Mouse (Mus musculus): ENCODE results near the gene Thrb. TPM values are rescaled to one million over a fixed set of nuclear protein-coding genes. Genes with fewer than 3 reads are reported as not detected.

Gene Thrb
- polyA plus RNA-seq, 1 experiment from 2014 or later, result 2.9 TPM

DNA sequence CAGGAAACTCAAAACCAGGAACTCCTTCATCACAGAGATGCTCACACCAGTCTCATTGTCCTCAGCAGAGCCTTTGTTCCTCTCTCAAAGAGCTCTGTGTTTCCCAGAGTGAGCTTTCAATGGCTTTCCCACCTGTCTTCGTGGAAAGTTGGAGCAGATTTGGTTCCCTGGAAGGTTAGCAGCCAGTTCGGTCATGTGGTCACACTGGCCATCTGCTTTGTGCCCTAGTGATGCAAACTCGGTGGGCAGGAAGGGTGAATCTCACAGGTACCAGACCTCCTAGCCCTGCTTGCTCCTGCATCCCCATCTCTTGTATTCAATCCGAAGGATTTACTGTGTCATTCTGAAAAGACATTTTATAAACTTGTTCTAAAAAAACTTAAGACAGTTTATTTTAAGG is 151.0 kb downstream of the Thrb start:
- no peak for ATAC-seq (replicated peaks; ENCODE audit: low FRiP score)
- H3K27ac ChIP-seq, result no peak overlapping the region
- H3K36me3 ChIP-seq, result no peaks in the 10 kb centered on the region
- H3K27me3 ChIP-seq, result no peaks in the 10 kb centered on the region
- WGBS, result 79% methylated on average over 4 of the region's 4 CpGs
- H3K4me3 ChIP-seq (replicated peaks), result no peak overlapping the region
- H3K9ac ChIP-seq, result no peak overlapping the region
- H3K4me1 ChIP-seq, result no peaks in the 10 kb centered on the region
- H3K9me3 ChIP-seq (replicated peaks), result no peaks in the 10 kb centered on the region
- H3K4me2 ChIP-seq, result no peak overlapping the region

- no peaks in the 10 kb centered on the region for H3K9me3 ChIP-seq (replicated peaks)
- 75% methylated on average over 5 of the region's 5 CpGs for whole genome bisulfite sequencing
- H3K9ac ChIP-seq, result no peak overlapping the region
- H3K4me2 ChIP-seq, result no peak overlapping the region
- no peak for ATAC-seq (replicated peaks; ENCODE audit: low FRiP score)
- H3K36me3 ChIP-seq, result no peaks in the 10 kb centered on the region
- H3K27ac ChIP-seq, result no peak overlapping the region
- no peak overlapping the region for H3K4me3 ChIP-seq (replicated peaks)
- H3K27me3 ChIP-seq, result no peaks in the 10 kb centered on the region
- no peaks in the 10 kb centered on the region for H3K4me1 ChIP-seq
These were observed 152.4 kb downstream of the Thrb start for GRCm38 (mm10) chr14:17812414-17812813.

DNA sequence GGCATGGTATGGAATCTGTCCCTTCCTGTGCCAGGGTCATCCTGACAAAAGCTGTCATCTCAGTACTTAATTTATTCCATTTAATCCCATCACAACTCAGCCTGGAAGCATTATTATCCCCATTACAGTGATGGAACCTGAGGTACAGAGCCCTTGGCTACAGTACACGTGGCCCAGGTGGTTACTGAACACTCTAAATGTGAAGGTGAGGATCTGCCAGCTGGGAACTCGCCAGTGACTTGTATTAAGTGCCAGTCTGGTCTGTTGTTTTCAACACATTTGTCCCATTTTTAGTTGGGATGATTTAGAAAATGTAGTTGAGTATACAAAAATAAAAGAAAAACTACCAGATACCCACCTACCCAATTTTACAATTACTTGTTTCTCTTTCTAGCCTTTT is 155.0 kb downstream of the Thrb start:
- ATAC-seq (replicated peaks; ENCODE audit: low FRiP score), result no peak
- Histone ChIP-seq H3K9ac (no peak overlapping the region), H3K27me3 (no peaks in the 10 kb centered on the region), H3K4me2 (no peak overlapping the region), H3K9me3 (replicated peaks) (no peaks in the 10 kb centered on the region), H3K4me3 (replicated peaks) (no peak overlapping the region), H3K27ac (no peak overlapping the region), H3K4me1 (no peaks in the 10 kb centered on the region), H3K36me3 (no peaks in the 10 kb centered on the region)
- WGBS, result 68% methylated on average over 2 of the region's 2 CpGs

- H3K4me2 ChIP-seq, result no peak overlapping the region
- no peaks in the 10 kb centered on the region for H3K9me3 ChIP-seq (replicated peaks)
- WGBS, result 93% methylated on average over 2 of the region's 2 CpGs
- no peaks in the 10 kb centered on the region for H3K36me3 ChIP-seq
- H3K27me3 ChIP-seq, result no peaks in the 10 kb centered on the region
- no peak for ATAC-seq (replicated peaks; ENCODE audit: low FRiP score)
- no peak overlapping the region for H3K27ac ChIP-seq
- no peak overlapping the region for H3K9ac ChIP-seq
- H3K4me3 ChIP-seq (replicated peaks), result no peak overlapping the region
- H3K4me1 ChIP-seq, result no peaks in the 10 kb centered on the region
These were observed 158.0 kb downstream of the Thrb start for GRCm38 (mm10) chr14:17818086-17818485.

- Histone ChIP-seq H3K4me3 (replicated peaks) (no peak overlapping the region), H3K4me1 (no peaks in the 10 kb centered on the region), H3K36me3 (no peaks in the 10 kb centered on the region), H3K27me3 (no peaks in the 10 kb centered on the region), H3K9ac (no peak overlapping the region), H3K4me2 (no peak overlapping the region), H3K9me3 (replicated peaks) (no peaks in the 10 kb centered on the region), H3K27ac (no peak overlapping the region)
- 82% methylated on average over 7 of the region's 7 CpGs for WGBS
- no peak for ATAC-seq (replicated peaks; ENCODE audit: low FRiP score)
These were observed 162.7 kb downstream of the Thrb start for GRCm38 (mm10) chr14:17822754-17823153.

- 60% methylated on average over 6 of the region's 6 CpGs for WGBS
- Histone ChIP-seq H3K4me3 (replicated peaks) (no peak overlapping the region), H3K4me2 (no peak overlapping the region), H3K27me3 (no peaks in the 10 kb centered on the region), H3K36me3 (no peaks in the 10 kb centered on the region), H3K4me1 (no peaks in the 10 kb centered on the region), H3K9ac (no peak overlapping the region), H3K27ac (no peak overlapping the region), H3K9me3 (replicated peaks) (no peaks in the 10 kb centered on the region)
- no peak for ATAC-seq (replicated peaks; ENCODE audit: low FRiP score)
These were observed 167.3 kb downstream of the Thrb start for GRCm38 (mm10) chr14:17827401-17827800.

DNA sequence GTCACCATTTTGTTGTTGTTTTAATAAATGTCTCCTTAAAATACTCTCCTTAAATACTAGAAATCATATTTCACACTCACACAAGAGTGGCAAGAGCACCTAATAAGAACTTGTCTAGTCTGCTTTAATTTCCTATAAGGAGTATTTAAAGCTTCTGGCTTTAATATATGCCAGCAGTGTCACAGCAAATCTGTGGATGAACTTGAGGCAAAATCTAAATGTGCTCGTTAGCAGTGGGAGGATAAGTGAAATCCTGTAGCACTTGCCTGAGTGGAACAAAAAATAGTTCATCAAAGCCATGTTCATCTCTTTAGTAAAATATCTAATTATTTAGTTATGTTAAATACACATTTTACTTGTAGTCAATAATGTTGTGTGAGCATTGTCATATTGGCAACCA is 175.7 kb downstream of the Thrb start:
- Histone ChIP-seq H3K4me1 (no peaks in the 10 kb centered on the region), H3K27me3 (no peaks in the 10 kb centered on the region), H3K9me3 (replicated peaks) (no peaks in the 10 kb centered on the region), H3K4me2 (no peak overlapping the region), H3K36me3 (no peaks in the 10 kb centered on the region), H3K9ac (no peak overlapping the region), H3K27ac (no peak overlapping the region), H3K4me3 (replicated peaks) (no peak overlapping the region)
- no peak for ATAC-seq (replicated peaks; ENCODE audit: low FRiP score)
- 79% methylated on average over 1 of the region's 1 CpGs for WGBS

GRCm38 (mm10) chr14:17836766-17837165 is 176.7 kb downstream of the Thrb start:
- 93% methylated on average over 1 of the region's 1 CpGs for WGBS
- ATAC-seq (replicated peaks; ENCODE audit: low FRiP score), result no peak
- no peak overlapping the region for H3K4me3 ChIP-seq (replicated peaks)

DNA sequence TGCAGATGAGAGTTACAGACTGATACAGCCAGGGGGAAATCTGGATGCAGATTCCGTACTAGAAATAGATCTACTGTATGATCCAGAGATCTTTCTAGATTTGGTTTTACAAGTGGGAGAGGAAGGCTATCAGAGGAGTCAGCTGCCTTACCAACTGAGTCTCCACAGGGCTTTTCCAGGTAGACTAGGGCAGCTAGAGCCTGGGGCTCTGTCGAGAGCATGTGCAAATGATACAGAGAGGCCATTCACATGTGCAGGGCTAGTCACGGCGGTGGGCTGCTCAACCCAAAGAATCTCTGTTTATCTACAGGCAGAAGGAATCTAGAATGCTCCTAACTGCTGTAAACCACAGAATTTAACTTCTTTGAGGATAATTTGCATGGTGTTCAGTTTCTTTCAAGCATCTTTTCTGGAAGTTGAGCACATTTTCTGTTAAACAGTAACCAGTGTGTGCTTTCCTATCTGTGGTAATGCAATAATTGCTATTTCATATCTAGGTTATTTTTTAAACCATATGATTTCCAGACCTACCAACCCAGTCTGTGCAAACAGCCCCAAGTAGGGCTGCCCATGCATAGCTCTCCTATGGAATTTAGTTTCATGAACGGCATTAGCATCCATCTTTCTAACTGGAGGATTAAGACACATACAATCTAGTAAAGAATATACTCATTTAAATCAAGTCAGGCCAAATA is 185.1 kb downstream of the Thrb start:
- no peaks in the 10 kb centered on the region for H3K36me3 ChIP-seq
- WGBS, result 76% methylated on average over 5 of the region's 5 CpGs
- no peaks in the 10 kb centered on the region for H3K27me3 ChIP-seq
- H3K27ac ChIP-seq, result no peak overlapping the region
- no peak overlapping the region for H3K4me2 ChIP-seq
- peaks cover 10% of the 10 kb centered on the region; the same call in 1 of the 2 replicates for H3K4me1 ChIP-seq
- H3K9me3 ChIP-seq (replicated peaks), result no peaks in the 10 kb centered on the region
- no peak for ATAC-seq (replicated peaks; ENCODE audit: low FRiP score)
- no peak overlapping the region for H3K9ac ChIP-seq
- no peak overlapping the region for H3K4me3 ChIP-seq (replicated peaks)

More at GRCm38 (mm10) chr14:17836766-17837165, 176.7 kb downstream of the Thrb start:
- no peaks in the 10 kb centered on the region for H3K4me1 ChIP-seq
- H3K9ac ChIP-seq, result no peak overlapping the region
- H3K4me2 ChIP-seq, result no peak overlapping the region
- no peaks in the 10 kb centered on the region for H3K27me3 ChIP-seq
- no peaks in the 10 kb centered on the region for H3K9me3 ChIP-seq (replicated peaks)
- no peak overlapping the region for H3K27ac ChIP-seq
- no peaks in the 10 kb centered on the region for H3K36me3 ChIP-seq

DNA sequence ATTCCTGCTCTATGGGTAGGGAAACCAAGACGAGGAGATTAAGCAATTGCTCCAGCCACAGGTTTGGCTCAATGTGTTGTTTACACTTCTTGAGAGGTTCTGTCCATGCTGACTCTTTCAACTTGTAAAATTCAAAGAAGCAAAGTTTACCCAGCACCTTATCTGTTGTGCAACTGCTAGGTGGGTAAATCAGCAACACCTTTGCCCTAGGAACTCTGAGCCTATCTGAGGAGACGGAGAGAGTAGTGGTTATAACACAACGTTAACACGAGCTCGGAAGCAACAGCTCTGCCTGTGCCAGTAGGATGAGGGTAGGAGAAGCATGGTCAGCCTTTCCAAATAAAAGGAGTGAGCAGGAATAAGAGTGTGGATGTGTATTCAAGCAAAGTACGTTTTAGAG is 185.8 kb downstream of the Thrb start:
- H3K4me3 ChIP-seq (replicated peaks), result no peak overlapping the region
- no peak overlapping the region for H3K9ac ChIP-seq
- no peak overlapping the region for H3K27ac ChIP-seq
- no peaks in the 10 kb centered on the region for H3K36me3 ChIP-seq
- H3K27me3 ChIP-seq, result no peaks in the 10 kb centered on the region
- 81% methylated on average over 6 of the region's 6 CpGs for WGBS
- ATAC-seq (replicated peaks; ENCODE audit: low FRiP score), result no peak
- no peaks in the 10 kb centered on the region for H3K9me3 ChIP-seq (replicated peaks)
- peaks cover 15% of the 10 kb centered on the region; the same call in 1 of the 2 replicates for H3K4me1 ChIP-seq
- no peak overlapping the region for H3K4me2 ChIP-seq

DNA sequence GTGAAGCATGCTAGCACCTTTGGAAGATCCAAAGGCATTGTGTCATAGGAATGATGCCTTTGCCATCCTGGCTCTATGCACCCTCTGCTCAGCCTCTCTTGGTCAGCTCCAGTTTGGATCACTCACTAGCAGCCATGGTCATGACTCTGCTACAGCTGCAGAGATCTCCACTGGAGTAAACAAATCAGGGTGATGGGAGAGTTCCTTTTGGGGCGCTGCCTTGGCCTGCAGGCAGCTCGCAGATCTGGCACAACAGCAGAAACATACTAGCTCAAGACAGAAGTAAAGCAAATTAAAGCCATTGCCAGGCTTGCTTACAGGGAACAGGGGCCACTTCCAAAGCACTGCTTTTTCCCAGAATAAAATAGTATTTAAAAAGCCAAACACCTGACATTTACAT is 186.6 kb downstream of the Thrb start:
- ATAC-seq (replicated peaks; ENCODE audit: low FRiP score), result no peak
- WGBS, result 85% methylated on average over 2 of the region's 2 CpGs

DNA sequence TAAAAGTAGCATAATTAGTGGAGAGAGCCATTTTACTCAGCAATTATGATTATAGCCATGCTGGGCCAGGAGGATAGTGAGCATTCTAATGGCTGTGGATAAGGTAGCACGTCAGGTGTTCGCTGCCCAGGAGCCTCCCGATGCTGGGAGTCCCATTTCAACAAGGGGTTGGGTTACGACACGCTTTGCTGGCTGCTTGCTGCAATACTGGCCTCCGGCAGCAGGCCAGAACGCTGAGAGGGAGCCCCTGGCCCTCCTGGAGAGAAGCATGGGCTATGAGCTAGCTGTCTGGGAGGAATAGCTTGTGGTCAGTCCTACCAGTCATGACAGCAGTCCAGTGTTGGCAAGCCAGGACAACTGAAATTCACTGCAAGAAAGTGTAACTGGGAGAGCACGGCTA is 187.2 kb downstream of the Thrb start:
- ATAC-seq (replicated peaks; ENCODE audit: low FRiP score), result peak; percentile 83
- Histone ChIP-seq H3K4me3 (replicated peaks) (no peak overlapping the region), H3K4me2 (no peak overlapping the region), H3K27ac (no peak overlapping the region), H3K4me1 (peaks cover 15% of the 10 kb centered on the region; the same call in 1 of the 2 replicates), H3K9ac (no peak overlapping the region), H3K27me3 (no peaks in the 10 kb centered on the region), H3K36me3 (no peaks in the 10 kb centered on the region), H3K9me3 (replicated peaks) (no peaks in the 10 kb centered on the region)
- WGBS, result 26% methylated on average over 8 of the region's 8 CpGs

More for the DNA sequence above, 186.6 kb downstream of the Thrb start:
- H3K36me3 ChIP-seq, result no peaks in the 10 kb centered on the region
- H3K9ac ChIP-seq, result no peak overlapping the region
- H3K4me3 ChIP-seq (replicated peaks), result no peak overlapping the region
- no peaks in the 10 kb centered on the region for H3K27me3 ChIP-seq
- H3K4me1 ChIP-seq, result peaks cover 15% of the 10 kb centered on the region; the same call in 1 of the 2 replicates
- H3K9me3 ChIP-seq (replicated peaks), result no peaks in the 10 kb centered on the region
- no peak overlapping the region for H3K27ac ChIP-seq
- no peak overlapping the region for H3K4me2 ChIP-seq

GRCm38 (mm10) chr14:17850355-17850754 is 190.3 kb downstream of the Thrb start:
- no peaks in the 10 kb centered on the region for H3K9me3 ChIP-seq (replicated peaks)
- no peak overlapping the region for H3K4me2 ChIP-seq
- no peak overlapping the region for H3K27ac ChIP-seq
- no peaks in the 10 kb centered on the region for H3K36me3 ChIP-seq
- ATAC-seq (replicated peaks; ENCODE audit: low FRiP score), result peak; percentile 82
- 24% methylated on average over 4 of the region's 4 CpGs for WGBS
- H3K9ac ChIP-seq, result no peak overlapping the region
- peaks cover 15% of the 10 kb centered on the region; the same call in 1 of the 2 replicates for H3K4me1 ChIP-seq
- H3K4me3 ChIP-seq (replicated peaks), result no peak overlapping the region
- no peaks in the 10 kb centered on the region for H3K27me3 ChIP-seq
